Mouse (Mus musculus) lung, adult 18-20 months (tissue): ENCODE results near the gene Aars2.

Experiments used
- DNase-seq, 2 experiments: peaks; one replicate each; pipeline ENCODE4 v3.0.0; 2022; ENCODE audit warnings: mixed read lengths in 2 of 2

Gene Aars2

DNA sequence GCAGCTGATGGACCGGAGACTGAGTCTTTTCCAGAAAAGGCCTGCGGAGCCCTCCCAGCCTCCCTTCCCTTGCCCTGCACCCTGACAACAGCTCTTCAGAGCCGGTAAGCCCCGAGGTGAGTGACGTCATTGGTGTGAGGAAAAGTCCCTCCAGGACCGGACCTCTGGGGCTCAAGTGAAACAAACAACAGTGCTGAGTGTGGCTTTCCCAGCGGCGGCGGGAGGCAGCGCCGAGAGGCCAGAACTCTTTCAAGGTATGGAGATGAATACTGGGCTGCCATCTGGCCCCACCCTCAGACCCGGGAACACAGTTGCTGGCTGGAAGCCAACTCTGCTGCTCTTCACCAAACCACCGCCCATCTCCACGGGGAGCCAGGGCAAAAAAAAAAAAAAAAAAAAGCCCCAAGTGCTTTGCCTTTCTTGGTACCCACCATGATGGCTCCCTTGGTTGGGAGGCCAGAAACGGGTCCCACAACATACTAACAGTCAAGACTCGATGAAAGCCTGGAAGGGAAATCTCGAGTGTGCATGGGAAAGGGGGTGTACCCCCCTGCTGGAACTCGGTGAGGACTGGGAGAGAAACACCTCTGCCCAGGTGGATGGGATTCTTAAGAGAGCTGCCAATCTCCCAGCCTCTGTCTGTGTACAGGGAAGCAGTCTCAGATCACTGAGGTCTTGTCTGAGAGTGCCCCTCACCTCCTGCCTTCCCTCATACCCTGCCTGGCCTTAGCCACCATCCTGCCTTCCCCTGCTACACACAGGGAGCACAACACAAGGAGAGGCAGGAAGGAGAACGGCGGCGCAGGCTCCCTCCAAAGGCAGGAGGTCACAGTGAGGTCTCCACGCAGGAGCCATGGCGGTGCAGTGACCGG lies 37.6 kb downstream of the Aars2 start:
- DNase-seq = no peak

DNA sequence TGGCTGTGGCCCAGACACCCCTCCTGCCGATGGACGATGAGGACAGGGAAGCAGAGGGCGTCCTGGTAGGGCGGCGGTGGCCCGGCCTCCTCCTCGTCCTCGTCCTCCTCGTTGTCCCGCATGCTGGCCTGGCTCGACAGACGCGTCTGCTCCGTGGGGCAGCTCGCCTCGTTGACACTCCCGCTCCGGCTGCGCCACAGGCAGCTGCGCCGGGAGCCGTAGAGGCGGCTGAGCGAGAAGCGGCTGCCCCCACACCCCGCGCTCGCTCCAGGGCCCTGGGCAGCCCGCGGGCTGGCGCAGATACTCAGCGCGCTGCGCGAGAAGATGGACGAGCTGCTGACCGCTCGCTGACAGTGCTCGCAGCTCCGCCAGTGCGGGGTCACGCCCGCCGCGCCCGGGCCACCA lies 38.2 kb downstream of the Aars2 start:
- no peak for DNase-seq

DNA sequence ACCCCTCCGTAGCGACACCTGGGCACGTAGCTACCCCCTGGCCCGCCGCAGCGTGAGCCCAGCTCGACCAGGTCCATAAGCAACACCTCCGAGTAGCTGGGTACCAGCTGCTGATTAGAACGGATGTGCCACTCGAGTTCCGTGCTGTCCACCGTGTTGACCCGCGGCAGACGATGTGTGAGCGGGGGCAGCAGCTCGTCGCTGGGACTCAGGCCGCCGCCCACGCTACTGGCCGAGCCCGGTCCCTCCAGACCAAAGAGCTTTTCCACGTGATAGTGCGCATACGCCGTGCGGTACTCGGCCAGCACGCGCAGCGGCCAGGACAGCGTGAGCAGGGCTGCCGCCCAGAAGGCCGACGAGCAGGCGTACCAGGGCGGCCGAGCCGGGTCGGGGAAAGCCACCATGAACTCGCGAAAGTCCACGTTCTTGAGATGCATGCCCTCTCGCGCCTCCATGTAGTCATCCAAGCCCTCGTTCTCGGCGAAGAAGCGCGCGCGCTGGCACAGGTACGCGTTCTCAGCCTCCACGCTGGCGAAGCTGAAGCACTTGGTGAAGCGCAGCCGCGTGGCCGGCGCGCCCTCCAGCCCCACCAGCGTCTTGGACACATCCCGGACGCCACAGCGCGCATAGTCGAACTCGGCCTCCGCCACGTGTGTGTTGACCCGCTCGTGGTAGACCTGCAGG lies 38.8 kb downstream of the Aars2 start:
- DNase-seq = no peak

DNA sequence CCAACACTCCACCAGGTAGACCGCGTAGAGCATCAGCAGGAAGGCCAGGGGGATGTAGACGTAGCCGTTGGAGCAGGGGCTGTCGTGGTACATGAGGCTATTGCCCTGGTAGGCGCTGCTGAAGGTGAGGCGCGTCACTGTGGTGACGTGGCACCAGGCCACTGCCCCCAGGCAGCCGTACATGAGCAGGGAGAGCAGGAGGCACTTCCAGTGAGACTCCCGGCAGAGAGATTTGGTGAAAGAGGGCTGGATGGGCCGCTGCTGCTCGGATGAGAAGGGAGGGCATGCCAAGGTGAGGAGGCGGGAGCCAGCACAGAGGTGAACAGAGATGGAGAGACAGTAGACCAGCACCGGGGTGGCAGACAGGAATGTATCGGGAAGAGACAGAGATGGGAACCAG lies 40.3 kb downstream of the Aars2 start:
- DNase-seq = no peak

DNA sequence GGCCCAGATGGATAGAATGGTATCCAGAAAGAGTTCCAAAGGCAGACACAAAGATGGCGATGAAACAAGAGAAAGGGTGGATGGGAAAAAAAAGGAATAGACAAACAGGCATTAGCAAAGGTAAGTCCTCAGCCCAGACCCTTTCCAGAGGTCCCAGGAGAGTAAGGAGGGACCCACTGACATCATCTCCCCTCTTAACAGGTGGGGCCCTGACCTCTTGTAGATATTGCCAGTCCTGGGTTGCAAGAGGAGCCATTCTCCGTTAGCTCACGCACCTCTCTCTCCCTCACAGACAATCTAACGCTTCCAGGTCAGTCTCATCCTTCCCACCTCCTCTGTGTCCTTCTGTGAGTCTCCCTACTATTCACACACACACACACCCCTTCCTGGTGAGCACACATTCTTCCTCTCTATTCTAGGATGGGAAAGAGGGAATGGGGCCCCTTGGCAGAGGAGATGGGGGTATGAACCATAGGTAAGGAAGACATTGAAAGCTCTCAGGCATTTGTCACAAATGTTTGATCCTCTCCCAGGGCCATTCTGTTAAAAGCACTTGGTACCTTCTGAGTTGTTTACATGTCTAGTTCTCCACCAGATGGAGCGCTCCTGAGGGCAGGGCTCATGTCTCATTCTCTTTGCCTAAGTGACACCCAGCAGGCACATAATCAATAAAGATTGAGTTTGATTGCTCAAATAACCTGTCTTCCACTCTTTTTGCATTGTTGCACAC lies 41.0 kb downstream of the Aars2 start:
- DNase-seq = no peak

DNA sequence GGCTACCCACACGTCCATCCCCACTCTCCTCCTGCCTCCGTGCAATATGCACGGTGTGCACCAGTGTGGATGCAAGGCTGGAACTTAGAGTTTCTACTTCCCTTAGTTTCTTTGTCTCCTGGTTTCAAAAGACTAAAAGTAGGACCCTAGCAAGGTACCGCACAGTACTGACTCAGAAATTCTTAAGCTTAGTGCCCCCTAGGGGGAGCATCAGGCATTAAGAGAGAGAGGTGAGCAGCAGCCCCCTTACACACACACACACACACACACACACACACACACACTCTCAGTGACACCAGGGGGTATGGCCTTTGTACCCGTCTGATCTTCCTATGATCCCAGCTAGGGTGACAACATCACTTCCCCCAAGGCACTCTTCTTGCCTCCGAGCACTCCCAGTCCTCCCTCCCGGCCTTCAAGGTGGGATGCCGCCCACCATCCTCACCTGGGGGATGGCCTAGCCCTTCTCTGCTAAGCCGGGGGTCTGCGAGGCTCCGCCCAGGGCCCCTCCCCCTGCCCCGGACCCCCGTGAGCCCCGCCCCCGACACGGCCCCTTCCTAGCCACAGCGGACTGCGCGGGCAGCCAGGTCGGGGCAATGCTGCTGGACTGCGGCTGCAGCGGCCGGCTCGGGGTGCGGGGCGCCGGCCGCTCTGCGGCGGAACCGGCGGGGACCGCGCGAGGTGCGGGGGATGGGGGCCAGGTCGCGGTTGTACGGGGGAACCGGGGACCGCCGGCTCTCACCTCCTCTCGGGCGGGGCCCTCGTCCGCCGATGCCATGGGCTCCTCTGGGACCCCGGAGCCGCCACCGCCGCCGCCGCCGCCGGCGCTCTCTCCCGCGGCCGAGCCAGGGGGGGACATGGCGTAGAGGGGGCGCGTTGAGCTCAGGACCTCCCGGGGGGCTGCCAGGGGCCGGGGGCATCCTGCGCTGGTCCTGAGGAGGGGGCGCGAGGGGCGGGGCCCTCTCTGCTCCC lies 42.2 kb downstream of the Aars2 start:
- DNase-seq = no peak

DNA sequence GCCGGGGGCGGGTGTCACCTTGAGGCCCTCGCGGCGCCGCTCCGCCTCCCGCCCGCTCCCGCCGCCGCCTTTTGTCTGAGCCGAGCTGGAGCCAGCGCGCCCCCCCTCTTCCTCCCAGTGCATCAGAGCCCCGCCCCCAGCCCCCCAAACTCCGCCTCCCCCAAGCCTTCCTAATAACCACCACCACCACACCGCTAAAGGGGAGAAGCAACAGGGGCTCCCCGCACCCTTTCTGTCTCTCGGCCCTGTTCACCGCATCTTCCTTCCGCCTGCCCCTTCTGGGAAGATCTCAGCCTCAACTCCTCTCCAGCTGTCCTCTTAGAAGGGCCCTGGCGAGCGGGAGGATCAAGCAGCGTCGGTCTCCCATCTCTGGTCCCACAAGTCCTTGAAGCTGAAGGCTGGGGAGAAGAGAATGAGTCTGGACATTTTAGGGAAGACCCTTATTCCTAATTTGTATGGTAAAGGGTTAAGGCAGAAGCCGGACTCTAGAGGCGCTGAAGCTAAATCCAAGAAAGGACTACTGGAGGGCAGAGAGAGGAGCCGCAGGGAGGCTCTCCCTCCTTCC lies 43.1 kb downstream of the Aars2 start, which contains the start of gene Tmem151b:
Tmem151b (minus strand) TSS at position 61 of the 565 bp plus-strand sequence.
- no peak for DNase-seq

DNA sequence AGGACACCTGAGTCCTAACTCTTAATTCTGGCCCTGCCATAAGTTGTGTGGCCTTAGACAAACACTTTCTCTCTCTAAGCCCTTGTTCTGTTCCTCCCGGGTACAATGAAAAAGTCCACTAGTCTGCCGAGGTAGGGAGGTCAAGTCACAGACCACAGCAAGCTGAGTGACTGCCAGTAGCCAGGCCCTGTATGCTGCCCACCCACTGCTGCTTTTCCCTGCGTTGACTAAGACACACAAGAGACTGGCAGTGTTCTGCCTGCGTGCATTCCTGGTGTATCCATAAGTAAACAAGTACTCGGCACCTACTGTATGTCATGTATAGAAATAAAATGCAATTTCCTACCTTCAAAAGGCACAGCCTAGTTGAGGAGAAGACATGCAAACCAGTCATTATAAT lies 43.6 kb downstream of the Aars2 start:
- DNase-seq = no peak

DNA sequence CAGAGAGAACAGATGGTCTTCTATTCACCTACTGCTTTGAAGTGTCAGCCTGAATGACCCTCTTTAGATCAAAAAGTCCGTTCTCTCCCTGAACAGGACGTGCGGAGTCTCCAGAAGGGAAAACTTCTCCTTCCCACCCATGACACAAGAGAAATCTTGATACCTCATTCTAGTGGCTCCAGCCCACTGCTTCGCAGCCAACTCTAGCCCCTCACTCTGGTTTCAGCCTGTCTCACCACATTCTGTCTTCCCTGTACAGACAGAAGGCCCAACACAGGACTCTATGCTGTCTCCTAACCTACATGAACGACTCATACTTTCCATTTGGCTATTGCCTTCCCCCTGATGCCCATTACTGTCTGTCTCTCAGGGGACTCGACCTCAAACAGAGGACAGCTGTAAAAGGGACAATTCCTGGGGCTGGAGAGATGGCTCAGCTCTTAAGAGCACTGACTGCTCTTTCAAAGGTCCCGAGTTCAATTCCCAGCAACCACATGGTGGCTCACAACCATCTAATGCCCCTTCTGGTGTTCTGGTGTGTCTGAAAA lies 44.7 kb downstream of the Aars2 start:
- DNase-seq = no peak

DNA sequence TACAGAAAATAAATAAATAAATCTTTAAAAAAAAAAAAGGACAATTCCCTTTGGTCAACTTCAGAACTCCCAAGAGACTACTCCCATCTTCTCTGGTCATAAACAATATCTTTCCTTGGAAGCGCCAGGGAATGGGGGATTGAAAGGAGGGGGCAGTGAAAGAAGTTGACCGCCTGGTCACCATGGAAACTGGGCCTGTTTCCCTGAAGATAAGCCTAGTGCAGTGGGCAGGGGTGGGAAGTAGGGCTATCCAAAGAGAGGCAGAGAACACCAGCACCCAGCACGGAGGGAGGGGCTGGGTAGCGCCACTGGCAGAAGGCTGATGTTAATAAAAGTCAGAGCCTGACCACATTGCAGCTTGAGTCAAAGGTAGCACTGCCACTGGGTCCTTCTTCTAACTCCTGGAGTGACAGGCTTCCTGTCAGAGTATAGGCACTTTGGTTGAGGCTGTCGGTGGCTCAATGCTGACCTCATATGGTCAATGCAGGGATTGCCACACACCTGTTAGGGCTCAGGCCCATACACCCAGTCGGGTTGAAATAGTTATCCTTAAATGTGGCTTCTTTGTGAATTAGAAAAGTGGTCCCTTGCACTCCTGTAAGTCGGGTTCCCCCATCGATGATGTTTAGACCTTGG lies 45.3 kb downstream of the Aars2 start:
- peak; percentile 74 to 78 for DNase-seq

DNA sequence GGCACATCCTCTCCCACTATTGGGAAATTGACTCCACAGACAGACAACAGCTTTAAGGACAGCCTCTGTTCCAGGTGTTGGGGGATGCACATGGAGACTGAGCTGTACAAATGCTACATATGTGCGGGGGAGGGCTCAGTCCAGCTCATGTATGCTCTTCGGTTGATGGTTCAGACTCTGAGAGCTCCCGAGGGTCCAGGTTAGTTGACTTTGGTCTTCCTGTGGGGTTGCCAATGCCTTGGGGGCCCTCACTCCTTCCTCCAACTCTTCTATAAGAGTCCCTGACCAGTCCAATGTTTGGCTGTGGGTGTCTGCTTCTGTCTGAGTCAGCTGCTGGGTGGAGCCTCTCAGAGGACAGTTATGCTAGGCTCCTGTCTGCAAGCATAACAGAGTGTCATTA lies 46.4 kb downstream of the Aars2 start:
- no peak for DNase-seq

DNA sequence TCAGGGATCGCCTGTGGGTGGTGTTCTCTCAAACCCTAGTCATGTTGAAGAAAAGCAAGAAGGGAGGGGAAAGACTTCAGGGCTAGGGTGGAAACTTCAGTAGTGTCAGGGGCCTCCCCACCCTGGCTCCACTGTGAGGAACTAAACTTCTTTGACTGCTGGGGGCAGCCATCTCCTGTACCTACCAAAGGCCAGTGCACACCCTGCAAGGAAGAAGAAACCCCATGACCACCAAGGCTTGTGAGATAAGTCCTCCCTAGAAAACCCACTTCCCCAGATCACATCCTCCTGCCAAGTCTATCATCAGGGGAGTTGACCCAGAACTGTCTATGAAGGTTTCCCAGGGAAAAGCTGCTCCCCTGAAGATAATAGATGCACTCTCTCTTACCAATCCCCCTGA lies 47.8 kb downstream of the Aars2 start:
- no peak for DNase-seq

DNA sequence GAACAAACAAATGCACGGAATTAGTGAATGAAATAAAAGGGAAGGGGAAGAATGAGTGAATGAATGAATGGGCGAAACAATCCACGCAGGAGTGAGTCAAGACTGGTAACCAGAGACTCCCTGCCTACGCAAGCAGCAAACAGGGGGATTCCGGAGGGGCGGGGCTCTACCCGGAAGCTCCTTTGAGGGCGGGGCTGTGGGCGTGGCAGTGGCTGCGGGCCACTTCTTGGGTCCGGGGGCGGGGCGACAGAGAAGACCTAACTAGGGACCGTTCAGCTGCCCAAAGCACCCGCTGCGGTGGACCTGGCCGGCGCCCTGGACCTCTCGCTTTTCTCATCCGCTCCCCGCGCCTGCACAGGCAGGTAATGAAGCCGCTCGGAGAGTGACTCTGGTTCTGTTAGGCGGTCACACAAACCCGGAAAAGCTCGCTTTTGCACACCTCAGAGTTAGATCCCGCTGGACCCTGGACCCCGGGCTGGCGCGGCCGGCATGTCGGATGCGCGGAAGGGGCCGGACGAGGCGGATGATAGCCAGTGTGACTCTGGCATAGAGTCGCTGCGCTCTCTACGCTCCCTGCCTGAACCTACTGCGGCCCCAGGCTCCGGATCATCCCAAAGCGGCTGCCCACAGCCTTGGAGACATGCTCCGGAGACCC lies 48.9 kb downstream of the Aars2 start, which contains the start of gene Nfkbie:
Nfkbie (plus strand) TSS at position 252 of the 655 bp plus-strand sequence.
- peak; percentile 96 to 97 for DNase-seq

DNA sequence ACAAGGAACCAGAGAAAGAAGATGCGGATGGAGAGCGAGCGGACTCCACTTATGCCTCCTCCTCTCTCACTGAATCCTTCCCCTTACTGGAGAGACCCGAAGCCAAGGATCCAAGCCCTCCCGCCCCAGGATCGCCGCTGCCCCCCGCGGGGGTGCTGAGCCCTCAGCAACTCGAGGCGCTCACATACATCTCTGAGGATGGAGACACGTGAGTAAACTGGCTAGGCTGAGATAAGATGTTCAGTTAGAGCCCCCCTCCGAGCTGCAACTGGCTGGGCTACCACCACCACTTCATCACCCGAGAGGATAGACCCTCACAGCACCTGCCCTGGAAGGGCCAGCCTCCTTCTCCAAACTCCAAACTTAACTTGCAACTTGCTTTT lies 49.5 kb downstream of the Aars2 start:
- no peak for DNase-seq

DNA sequence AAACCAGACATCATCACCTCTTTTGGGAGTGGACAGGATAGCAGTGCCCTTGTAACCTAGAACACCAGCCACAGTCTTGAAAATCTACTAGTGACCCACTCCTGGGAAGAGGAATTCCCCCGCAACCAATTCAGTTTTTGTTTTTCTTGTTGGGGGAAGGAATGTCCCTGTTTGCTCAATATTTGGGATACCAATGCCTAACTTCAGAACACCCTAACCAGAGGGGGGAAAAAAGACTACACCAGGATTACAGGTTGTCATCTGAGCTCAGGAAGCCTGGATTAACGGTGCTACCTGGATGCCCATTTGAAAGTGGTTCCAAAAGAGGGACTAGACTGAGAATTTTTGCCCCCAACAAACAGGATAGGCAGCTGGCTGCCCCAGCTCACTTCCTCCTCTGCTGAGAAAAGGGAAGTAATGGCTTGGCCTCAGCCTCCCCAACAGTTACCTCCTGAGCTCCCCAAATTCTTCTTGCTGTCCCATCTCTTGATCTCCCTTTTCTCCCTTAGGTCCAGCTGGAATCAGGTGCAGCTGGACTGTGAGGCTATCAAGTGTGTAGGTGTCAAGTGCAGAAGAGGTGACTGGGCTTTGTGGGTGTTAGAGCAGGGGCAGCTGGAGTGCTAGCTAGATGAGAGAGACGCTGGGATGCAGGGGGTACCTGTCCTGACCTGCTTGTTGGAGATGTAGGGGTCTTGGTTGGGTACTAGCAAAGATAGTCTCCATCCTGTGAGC lies 50.0 kb downstream of the Aars2 start:
- DNase-seq = no peak

DNA sequence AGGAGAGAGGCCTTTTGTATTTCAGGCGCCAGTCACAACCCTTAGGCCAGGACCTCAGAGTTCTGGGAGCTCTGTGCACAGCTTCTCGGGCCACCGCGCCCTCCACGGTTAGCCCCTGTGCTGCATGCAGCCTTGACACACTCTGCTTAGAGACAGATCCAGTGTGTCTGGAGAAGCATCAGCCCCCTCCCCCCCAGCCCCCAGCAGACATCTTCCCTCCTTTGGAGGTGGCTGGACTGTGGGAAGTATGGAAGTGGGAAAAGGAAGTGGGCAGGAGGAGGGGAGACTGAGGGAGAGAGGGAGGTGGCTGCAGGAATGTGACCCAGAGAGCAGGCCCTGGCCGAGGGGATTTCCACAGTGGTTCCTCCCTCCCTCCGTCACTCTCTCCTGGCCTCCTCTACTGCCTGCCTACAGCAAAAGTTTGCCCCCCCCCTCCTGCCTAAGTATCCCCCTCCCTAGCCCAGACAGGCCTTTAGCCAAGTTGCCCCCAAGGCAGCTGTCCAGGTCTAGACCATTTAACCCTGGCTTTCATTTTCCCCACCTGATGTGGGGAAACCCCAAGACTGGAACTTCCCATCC lies 50.7 kb downstream of the Aars2 start:
- no peak for DNase-seq

DNA sequence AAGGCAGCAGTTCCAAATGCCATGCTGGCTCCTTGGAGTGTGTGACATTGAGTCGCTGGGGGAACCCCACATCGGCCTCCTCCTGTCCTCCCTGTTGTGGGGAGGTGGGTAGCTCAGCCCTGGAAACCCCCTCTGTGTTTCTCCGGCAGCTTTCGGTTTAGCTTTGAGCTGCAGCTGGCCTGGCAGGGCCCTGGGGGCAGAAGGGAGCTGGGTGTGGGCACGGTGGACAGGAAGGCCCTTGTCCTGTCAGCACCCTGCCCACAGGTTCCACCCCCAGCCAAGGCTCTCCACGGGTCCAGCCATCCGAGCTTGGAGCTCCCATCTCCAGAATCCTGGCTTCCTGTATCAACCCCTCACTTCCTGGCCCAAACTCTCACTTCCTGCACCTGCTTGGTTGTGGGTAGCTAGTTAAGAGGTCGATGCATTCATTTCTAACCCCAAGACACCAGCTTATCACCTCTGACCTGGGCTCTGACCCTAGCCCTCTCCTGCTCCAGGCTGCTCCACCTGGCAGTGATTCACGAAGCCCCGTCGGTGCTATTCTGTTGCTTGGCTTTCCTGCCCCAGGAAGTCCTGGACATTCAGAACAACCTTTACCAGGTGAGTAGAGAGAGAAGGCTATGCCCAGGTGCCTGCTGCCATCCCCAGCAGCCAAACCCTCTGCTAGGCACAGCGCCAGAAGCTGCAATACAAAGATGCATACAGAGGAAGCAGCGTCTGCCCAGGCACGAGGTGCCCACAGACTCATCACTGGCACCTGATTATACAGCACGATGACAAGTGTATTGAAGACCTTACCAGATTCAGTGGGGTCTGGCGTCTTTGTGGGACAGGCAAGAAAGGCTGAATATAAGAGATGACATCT lies 51.6 kb downstream of the Aars2 start:
- no peak for DNase-seq
